Mouse (Mus musculus): ENCODE data around the gene Hand2.

DNA sequence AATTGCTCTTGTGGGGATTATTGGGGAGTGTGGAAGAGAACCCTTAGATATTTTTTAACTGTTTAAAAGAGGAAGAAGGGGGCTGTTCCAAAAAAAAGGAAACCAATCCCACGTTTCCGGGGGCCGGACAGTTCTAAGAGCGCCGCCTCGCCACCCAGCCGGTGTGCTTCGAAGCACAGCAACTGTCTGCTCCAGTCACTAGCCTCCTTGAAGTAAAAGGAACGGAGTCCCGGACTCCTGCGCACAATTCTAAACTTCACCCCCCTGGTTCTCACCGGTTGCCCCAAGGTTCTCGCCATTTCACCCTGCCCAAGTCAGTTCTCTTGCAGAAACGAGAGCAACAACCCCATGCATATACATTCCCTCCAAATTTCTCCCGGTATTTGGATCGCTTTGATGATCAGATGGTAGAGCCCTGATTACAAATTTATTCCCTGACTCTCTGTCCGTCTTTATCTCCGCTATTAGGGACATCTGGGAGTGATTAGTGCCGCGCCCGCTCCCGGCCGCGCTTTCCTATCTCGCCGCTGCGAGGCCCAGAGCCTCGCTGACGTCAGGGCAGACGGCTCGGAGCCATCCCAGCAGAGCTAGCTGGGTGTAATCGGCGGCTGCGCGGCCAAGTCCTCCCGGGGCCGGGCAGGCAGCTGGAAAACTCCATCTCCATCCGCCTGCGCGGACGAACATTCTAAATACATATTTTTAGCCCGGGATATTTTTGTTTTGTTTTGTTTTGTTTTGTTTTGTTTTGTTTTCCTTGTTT, 7.6 kb downstream of the Hand2 start:
- TF ChIP-seq CTCF (IDR thresholded peaks at IDR 0.05; ENCODE audit: extremely low read depth, insufficient read depth, low read length) (no peak), POLR2A (IDR thresholded peaks at IDR 0.05; ENCODE audit: extremely low read depth, insufficient read depth, low read length) (no peak)

Measured in cortical plate, adult 2 months (tissue).